Mouse (Mus musculus) left cerebral cortex, postnatal 36 days (tissue): ENCODE data around the gene Mmp23. TPM values are rescaled to one million over a fixed set of nuclear protein-coding genes. Genes with fewer than 3 reads are reported as not detected.
A peak's percentile ranks its signal among the peaks of the same experiment; 100 is the strongest.
"Not testable (repeated sequence)": the region's sequence is repeated elsewhere in the genome, so short reads cannot be mapped to it uniquely, and the experiment has no call there.

Source experiments
- DNase-seq, 2 experiments: peaks; one replicate each; pipeline ENCODE4 v3.0.0; 2021 to 2022; ENCODE audit warnings: low spot score in 2 of 2, mixed read lengths in 1 of 2
- intact Hi-C: fragments of 180-260 bp; cut with DNase I; formaldehyde crosslinking; loops from one replicate; pipeline ENCODE4 v1.15.1; 2025
- total RNA-seq, 2 experiments: library from RNA; stranded (reverse); gene quantifications; 2 replicates each; pipeline ENCODE4 v1.2.3; 2021

The Mmp23 gene
- total RNA-seq, result 1 to 10 TPM; 1.1 to 5.3 TPM

DNA sequence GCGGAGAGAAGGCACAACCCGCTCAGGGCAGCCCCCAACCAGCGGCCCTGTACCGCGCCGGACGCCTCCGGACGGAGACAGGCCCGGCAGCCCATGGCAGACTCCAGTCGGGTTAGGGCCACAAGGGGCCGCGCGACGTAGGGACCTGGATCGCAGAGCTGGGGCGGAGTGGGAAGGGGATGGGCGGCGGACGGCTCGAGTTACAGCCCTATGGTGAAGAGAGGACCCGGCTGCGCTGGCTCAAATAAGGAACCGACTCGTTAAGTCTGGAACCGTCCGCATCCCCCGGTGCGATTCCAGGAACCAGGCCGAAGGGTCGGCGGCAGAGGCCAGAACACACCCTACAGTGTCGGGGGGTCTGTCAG lies at the start of gene Mmp23:
Gene Mmp23, minus strand, starts transcription at position 299 of the 365 bp plus-strand sequence.
- DNase-seq, result no peak
- intact Hi-C loops, result no loop called here

GRCm38 (mm10) chr4:155700425-155700824 lies 47.2 kb upstream of the Mmp23 start:
- DNase-seq, result no peak
- intact Hi-C loops, result no loop called here

GRCm38 (mm10) chr4:155696261-155697255 lies 43.4 kb upstream of the Mmp23 start:
- DNase-seq, result peak in 1 of 2 experiments; percentile 16
- intact Hi-C loops, result no loop called here

DNA sequence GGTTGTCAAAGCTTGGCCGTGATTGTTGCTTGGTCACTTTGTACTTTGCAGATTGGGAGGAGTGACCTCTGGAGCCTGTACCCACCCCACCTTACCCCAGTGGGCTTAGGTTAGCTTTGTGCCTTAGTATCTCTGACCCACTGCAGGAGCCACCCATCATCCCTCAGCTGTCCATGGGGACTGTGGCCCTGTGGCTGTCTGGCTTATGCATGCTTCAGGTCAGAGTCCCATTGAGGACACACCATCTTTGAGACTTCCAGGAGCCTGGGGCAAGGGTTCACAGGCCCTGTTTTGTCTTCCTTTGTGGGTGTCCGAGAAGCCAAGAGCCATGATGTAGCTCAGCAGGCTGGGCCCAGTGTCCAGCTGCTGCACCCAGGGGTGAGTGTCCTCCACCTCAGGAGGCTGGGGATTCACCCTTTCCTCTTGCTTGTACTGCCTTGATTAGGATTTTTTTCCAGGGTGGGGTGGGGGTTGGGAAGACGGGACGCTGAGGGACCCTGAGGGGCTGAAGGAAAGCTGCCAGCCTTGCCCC lies 42.4 kb upstream of the Mmp23 start:
- intact Hi-C loops, result no loop called here
- DNase-seq, result no peak

- intact Hi-C loops, result loop anchor here (1.0 kb wide), 1 partner anchor 25 kb away; the partner anchor contains the start of gene Mib2
- DNase-seq, result peak; percentile 85 to 89
Measured at GRCm38 (mm10) chr4:155694482-155695401, 41.6 kb upstream of the Mmp23 start.

DNA sequence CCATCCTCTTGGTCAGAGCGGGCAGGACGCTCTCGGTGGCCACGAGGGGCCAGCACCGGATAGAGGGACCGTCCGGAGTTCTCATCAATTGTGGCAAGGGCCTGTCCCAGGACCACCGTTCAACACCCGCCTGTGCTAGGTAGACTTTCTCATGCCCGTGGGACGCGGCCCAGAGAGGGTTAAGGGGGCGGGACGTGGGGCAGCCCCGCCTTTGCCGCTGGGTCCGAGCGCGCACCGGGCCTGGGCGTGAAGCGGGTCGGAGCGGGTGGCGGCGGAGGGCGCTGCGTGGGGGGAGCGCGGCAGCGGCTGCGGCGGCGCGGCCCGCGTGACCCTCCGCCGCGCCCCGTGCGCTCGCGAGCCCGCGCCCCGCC lies 40.9 kb upstream of the Mmp23 start, which contains the start of gene Fndc10:
Gene Fndc10, plus strand, starts transcription at position 232 of the 371 bp plus-strand sequence.
- intact Hi-C loops, result loop anchor here (1.0 kb wide), 1 partner anchor 25 kb away; the partner anchor contains the start of gene Mib2
- DNase-seq, result peak; percentile 76 to 83

DNA sequence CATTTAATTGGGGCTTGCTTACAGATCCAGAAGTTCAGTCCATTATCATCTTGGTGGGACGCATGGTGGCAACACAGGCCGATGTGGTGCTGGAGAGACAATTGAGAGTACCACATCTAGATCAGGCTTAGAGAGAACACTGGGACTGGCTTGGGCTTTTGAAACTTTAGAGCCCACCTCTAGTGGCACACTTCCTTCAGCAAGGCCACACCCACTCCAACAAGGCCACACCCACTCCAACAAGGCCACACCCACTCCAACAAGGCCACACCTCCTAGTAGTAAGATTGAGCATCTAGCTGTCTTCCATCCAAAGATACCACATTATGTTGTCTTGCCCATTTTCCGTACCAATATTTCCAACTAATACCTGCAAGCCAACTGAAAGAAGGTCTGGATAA lies 39.2 kb upstream of the Mmp23 start:
- no peak for DNase-seq
- intact Hi-C loops, result no loop called here

- intact Hi-C loops, result no loop called here
- DNase-seq, result peak in 1 of 2 experiments; percentile 14
Measured at GRCm38 (mm10) chr4:155690571-155691375, 37.6 kb upstream of the Mmp23 start.

DNA sequence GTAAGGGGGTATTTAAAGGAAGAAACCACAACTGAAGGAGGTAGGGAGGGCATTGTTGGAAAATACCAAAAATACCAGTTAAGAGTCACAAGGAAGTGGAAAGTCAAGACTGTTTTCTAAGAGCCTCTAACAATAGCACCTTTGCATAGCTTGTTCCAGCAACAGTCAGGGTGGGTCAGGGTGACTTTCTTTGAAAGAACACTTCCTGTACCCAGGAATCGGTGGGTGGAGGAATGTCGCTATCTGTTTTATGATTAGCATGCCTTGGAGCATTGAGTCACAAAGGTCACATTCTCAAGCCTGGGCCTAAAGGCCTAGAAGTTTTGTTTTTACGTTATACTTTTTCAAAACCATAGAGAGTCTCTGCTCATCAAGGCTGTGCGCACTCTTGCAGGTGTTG lies 34.6 kb upstream of the Mmp23 start:
- intact Hi-C loops, DNase-seq: not testable (repeated sequence)

- DNase-seq, intact Hi-C loops: not testable (repeated sequence)
Measured at GRCm38 (mm10) chr4:155683670-155684277, 30.6 kb upstream of the Mmp23 start.

DNA sequence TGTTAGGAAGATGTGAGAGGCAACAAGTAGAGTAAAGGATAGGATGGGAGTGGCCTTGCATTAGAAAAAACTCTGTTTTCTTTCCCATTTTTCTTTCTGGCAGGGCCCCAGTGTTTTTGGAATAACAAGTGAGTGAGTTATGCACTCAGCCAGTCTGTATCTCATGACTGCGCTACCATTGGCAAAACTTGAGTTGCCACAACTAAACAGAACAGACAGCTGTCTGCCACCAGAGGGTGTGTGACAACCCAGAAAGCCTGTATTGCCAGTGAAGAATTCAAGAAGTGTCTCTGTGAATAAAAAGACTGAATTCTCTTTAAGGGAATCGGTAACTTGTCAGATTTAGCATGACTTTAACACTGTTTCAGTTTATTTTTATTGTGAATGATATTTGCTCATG lies 22.8 kb upstream of the Mmp23 start:
- DNase-seq, result no peak
- intact Hi-C loops, result no loop called here

GRCm38 (mm10) chr4:155672082-155672481 lies 18.9 kb upstream of the Mmp23 start:
- DNase-seq, result no peak
- intact Hi-C loops, result no loop called here

- DNase-seq, intact Hi-C loops: not testable (repeated sequence)
Measured at GRCm38 (mm10) chr4:155670236-155670635, 17.1 kb upstream of the Mmp23 start.

DNA sequence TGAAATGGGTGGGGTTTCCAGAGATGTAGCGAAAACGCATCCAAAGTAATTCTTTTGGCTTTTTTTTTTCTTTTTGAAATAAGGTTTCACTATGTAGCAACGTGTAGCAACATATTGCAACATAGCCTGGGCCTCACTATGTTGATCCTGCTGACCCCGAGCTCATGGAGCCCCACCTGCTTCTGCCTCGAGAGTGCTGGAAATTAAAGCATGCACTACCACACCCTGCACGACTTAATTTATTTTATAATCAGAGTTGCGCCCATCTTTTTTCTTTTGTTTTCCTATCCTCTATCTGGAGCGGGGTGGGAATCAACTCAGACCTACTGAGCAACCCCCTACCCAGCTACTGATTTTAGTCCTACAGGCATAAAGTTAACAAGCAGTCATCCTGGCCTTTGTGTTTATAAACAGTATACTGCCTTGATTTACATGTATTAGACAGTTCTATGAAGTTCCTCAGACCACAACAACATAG lies 16.5 kb upstream of the Mmp23 start:
- intact Hi-C loops, result loop anchor here (1.0 to 5.0 kb wide), 4 partner anchors 25 to 93 kb away; partner anchors contain the start of genes Atad3a and Fndc10

GRCm38 (mm10) chr4:155668689-155669597 lies 15.8 kb upstream of the Mmp23 start, which contains the start of gene Mib2:
Gene Mib2 (minus strand): TSS chr4:155669198.
- intact Hi-C loops, result loop anchor here (1.0 to 5.0 kb wide), 4 partner anchors 25 to 93 kb away; partner anchors contain the start of genes Atad3a and Fndc10
- peak; percentile 97 to 98 for DNase-seq

More for the DNA sequence above, 16.5 kb upstream of the Mmp23 start:
- no peak for DNase-seq

GRCm38 (mm10) chr4:155666903-155667302 lies 13.7 kb upstream of the Mmp23 start:
- intact Hi-C loops, result loop anchor here (5.0 kb wide), 3 partner anchors 40 to 95 kb away; partner anchors contain the start of gene Atad3a
- no peak for DNase-seq

- intact Hi-C loops, result no loop called here
- no peak for DNase-seq
Measured at GRCm38 (mm10) chr4:155660641-155661040, 7.5 kb upstream of the Mmp23 start.
